Mouse (Mus musculus) forebrain, embryonic 13.5 days (tissue): ENCODE measurements around the gene Aldh3a1. TPM values are rescaled to one million over a fixed set of nuclear protein-coding genes. Genes with fewer than 3 reads are reported as not detected.
"Not testable (repeated sequence)": the region's sequence is repeated elsewhere in the genome, so short reads cannot be mapped to it uniquely, and the experiment has no call there.

Experiments
- ATAC-seq: fragments of 200-750 bp; cut with Nextera tagmentation; 2 replicates; pipeline ENCODE4 v1.8.0; 2017
- H3K27ac ChIP-seq: fragments of 300-500 bp; sonication (generic); 2 replicates; pipeline ENCODE4 v1.5.1; 2015; ENCODE audit warnings: inconsistent platforms, mild to moderate bottlenecking, moderate library complexity
- H3K27me3 ChIP-seq: fragments of 300-500 bp; sonication (generic); 2 replicates; pipeline ENCODE4 v1.6.1; 2015; ENCODE audit warnings: mild to moderate bottlenecking, inconsistent platforms
- H3K36me3 ChIP-seq: fragments of 300-500 bp; sonication (generic); 2 replicates; pipeline ENCODE4 v1.6.1; 2015; ENCODE audit warnings: mild to moderate bottlenecking, inconsistent platforms; ENCODE audit not compliant: poor library complexity, severe bottlenecking
- H3K4me1 ChIP-seq: fragments of 300-500 bp; sonication (generic); 2 replicates; pipeline ENCODE4 v1.6.1; 2015; ENCODE audit warnings: inconsistent platforms
- H3K4me2 ChIP-seq: fragments of 300-500 bp; sonication (generic); 2 replicates; pipeline ENCODE4 v1.6.1; 2015; ENCODE audit warnings: inconsistent platforms, mild to moderate bottlenecking, moderate library complexity
- H3K4me3 ChIP-seq: fragments of 300-500 bp; sonication (generic); 2 replicates; pipeline ENCODE4 v1.5.1; 2015; ENCODE audit warnings: mild to moderate bottlenecking, inconsistent platforms
- H3K9ac ChIP-seq: fragments of 300-500 bp; sonication (generic); 2 replicates; pipeline ENCODE4 v1.6.1; 2015; ENCODE audit warnings: mild to moderate bottlenecking, inconsistent platforms
- H3K9me3 ChIP-seq: fragments of 300-500 bp; sonication (generic); replicated peaks from 2 replicates; pipeline ENCODE4 v1.6.1; 2016; ENCODE audit warnings: inconsistent platforms
- WGBS: fragments of 180-500 bp; shearing (Covaris S2); methylation state at CpG from one replicate; pipeline ENCODE4 v1.1.7; 2015; 5-methylcytosine and 5-hydroxymethylcytosine counted together
- polyA plus RNA-seq: library from polyadenylated mRNA; unstranded; fragments of >200 nt; fragmentation: Nextera tagmentation; extraction: Ambion mirVana; gene quantifications from 2 replicates; pipeline ENCODE4 v1.2.1, GENCODE M21; 2015

Gene Aldh3a1
- polyA plus RNA-seq, 1 experiment from 2014 or later: not detected

- no peaks in the 10 kb centered on the region for H3K9me3 ChIP-seq
- WGBS: under 1% methylated on average over 65 of the region's 69 CpGs
- peak; percentile 97 for ATAC-seq
Observed at GRCm38 (mm10) chr11:61174821-61175658, 32.3 kb upstream of the Aldh3a1 start, which contains the start of gene Usp22. Gene Usp22 (minus strand): TSS chr11:61175055.

GRCm38 (mm10) chr11:61175778-61176177 lies 31.6 kb upstream of the Aldh3a1 start:
- Histone ChIP-seq H3K27ac (peak overlapping the region; percentile 63), H3K4me1 (peaks cover 35% of the 10 kb centered on the region), H3K4me3 (peak overlapping the region; percentile 90; the same call in 1 of the 2 replicates), H3K4me2 (peak overlapping the region; percentile 27; the same call in 1 of the 2 replicates), H3K9me3 (no peaks in the 10 kb centered on the region), H3K27me3 (no peaks in the 10 kb centered on the region), H3K36me3 (peaks cover 6% of the 10 kb centered on the region), H3K9ac (no peak overlapping the region)
- WGBS: 77% methylated on average over 5 of the region's 5 CpGs
- no peak for ATAC-seq

More at GRCm38 (mm10) chr11:61174821-61175658, 32.3 kb upstream of the Aldh3a1 start, which contains the start of gene Usp22:
- H3K4me3 ChIP-seq: peak within 1 kb of the TSS; percentile 90
- H3K27ac ChIP-seq: peak within 1 kb of the TSS; percentile 98
- peaks cover 42% of the 10 kb centered on the region for H3K4me1 ChIP-seq
- H3K36me3 ChIP-seq: peaks cover 6% of the 10 kb centered on the region
- H3K9ac ChIP-seq: peak within 1 kb of the TSS; percentile 97
- peak within 1 kb of the TSS; percentile 76 for H3K4me2 ChIP-seq
- no peaks in the 10 kb centered on the region for H3K27me3 ChIP-seq

- WGBS: 88% methylated on average over 1 of the region's 1 CpGs
- no peaks in the 10 kb centered on the region for H3K9me3 ChIP-seq
- peaks cover 6% of the 10 kb centered on the region for H3K36me3 ChIP-seq
- H3K4me3 ChIP-seq: no peak overlapping the region
- H3K4me1 ChIP-seq: peaks cover 29% of the 10 kb centered on the region
- no peak overlapping the region for H3K9ac ChIP-seq
- H3K4me2 ChIP-seq: no peak overlapping the region
- H3K27ac ChIP-seq: peak overlapping the region; percentile 63; the same call in 1 of the 2 replicates
- ATAC-seq: no peak
- no peaks in the 10 kb centered on the region for H3K27me3 ChIP-seq
Observed at GRCm38 (mm10) chr11:61176321-61176720, 31.0 kb upstream of the Aldh3a1 start.

- H3K27me3 ChIP-seq: no peaks in the 10 kb centered on the region
- H3K27ac ChIP-seq: peak overlapping the region; percentile 54; the same call in 1 of the 2 replicates
- H3K4me3 ChIP-seq: no peak overlapping the region
- ATAC-seq: peak; percentile 11; the same call in 1 of the 2 replicates
- 82% methylated on average over 3 of the region's 3 CpGs for WGBS
- no peaks in the 10 kb centered on the region for H3K9me3 ChIP-seq
- no peak overlapping the region for H3K9ac ChIP-seq
- H3K36me3 ChIP-seq: no peaks in the 10 kb centered on the region
- no peak overlapping the region for H3K4me2 ChIP-seq
- H3K4me1 ChIP-seq: peaks cover 5% of the 10 kb centered on the region; the same call in 1 of the 2 replicates
Observed at GRCm38 (mm10) chr11:61180361-61180760, 27.0 kb upstream of the Aldh3a1 start.

GRCm38 (mm10) chr11:61181624-61182023 lies 25.7 kb upstream of the Aldh3a1 start:
- Histone ChIP-seq H3K9ac (no peak overlapping the region), H3K9me3 (no peaks in the 10 kb centered on the region), H3K4me2 (no peak overlapping the region), H3K27me3 (no peaks in the 10 kb centered on the region), H3K27ac (no peak overlapping the region), H3K36me3 (no peaks in the 10 kb centered on the region), H3K4me1 (no peaks in the 10 kb centered on the region), H3K4me3 (no peak overlapping the region)
- no peak for ATAC-seq

GRCm38 (mm10) chr11:61183820-61184219 lies 23.5 kb upstream of the Aldh3a1 start:
- Histone ChIP-seq H3K36me3 (no peaks in the 10 kb centered on the region), H3K9ac (no peak overlapping the region), H3K9me3 (no peaks in the 10 kb centered on the region), H3K4me3 (no peak overlapping the region), H3K27ac (no peak overlapping the region), H3K4me2 (no peak overlapping the region), H3K27me3 (no peaks in the 10 kb centered on the region), H3K4me1 (no peaks in the 10 kb centered on the region)
- no peak for ATAC-seq
- WGBS: 74% methylated on average over 1 of the region's 1 CpGs

- Histone ChIP-seq H3K9ac (no peak overlapping the region), H3K27me3 (no peaks in the 10 kb centered on the region; the same call in 1 of the 2 replicates), H3K27ac (no peak overlapping the region), H3K9me3 (no peaks in the 10 kb centered on the region), H3K36me3 (no peaks in the 10 kb centered on the region), H3K4me3 (no peak overlapping the region), H3K4me1 (no peaks in the 10 kb centered on the region), H3K4me2 (no peak overlapping the region)
- no peak for ATAC-seq
- WGBS: 44% methylated on average over 2 of the region's 2 CpGs
Observed at GRCm38 (mm10) chr11:61190776-61191175, 16.6 kb upstream of the Aldh3a1 start.

- WGBS: 91% methylated on average over 8 of the region's 10 CpGs
- not testable (repeated sequence) for H3K36me3 ChIP-seq, H3K27ac ChIP-seq, H3K9me3 ChIP-seq, ATAC-seq, H3K9ac ChIP-seq, H3K4me1 ChIP-seq, H3K4me3 ChIP-seq, H3K27me3 ChIP-seq, H3K4me2 ChIP-seq
Observed at GRCm38 (mm10) chr11:61192123-61192522, 15.2 kb upstream of the Aldh3a1 start.

GRCm38 (mm10) chr11:61192779-61193178 lies 14.6 kb upstream of the Aldh3a1 start:
- H3K27me3 ChIP-seq: no peaks in the 10 kb centered on the region; the same call in 1 of the 2 replicates
- no peaks in the 10 kb centered on the region for H3K9me3 ChIP-seq
- H3K36me3 ChIP-seq: no peaks in the 10 kb centered on the region
- no peak overlapping the region for H3K4me3 ChIP-seq
- no peak overlapping the region for H3K9ac ChIP-seq
- ATAC-seq: no peak
- no peak overlapping the region for H3K4me2 ChIP-seq
- no peak overlapping the region for H3K27ac ChIP-seq
- H3K4me1 ChIP-seq: no peaks in the 10 kb centered on the region
- WGBS: 94% methylated on average over 2 of the region's 2 CpGs

- no peak overlapping the region for H3K4me2 ChIP-seq
- 8% methylated on average over 9 of the region's 9 CpGs for WGBS
Observed at GRCm38 (mm10) chr11:61193392-61193791, 13.9 kb upstream of the Aldh3a1 start.

GRCm38 (mm10) chr11:61196616-61197353 lies 10.6 kb upstream of the Aldh3a1 start:
- Histone ChIP-seq H3K36me3 (no peaks in the 10 kb centered on the region), H3K27ac (no peak overlapping the region), H3K9me3 (no peaks in the 10 kb centered on the region), H3K4me2 (no peak overlapping the region), H3K4me1 (no peaks in the 10 kb centered on the region), H3K4me3 (no peak overlapping the region), H3K9ac (no peak overlapping the region), H3K27me3 (no peaks in the 10 kb centered on the region; the same call in 1 of the 2 replicates)
- 86% methylated on average over 14 of the region's 14 CpGs for WGBS
- no peak for ATAC-seq

More at GRCm38 (mm10) chr11:61193392-61193791, 13.9 kb upstream of the Aldh3a1 start:
- Histone ChIP-seq H3K36me3 (no peaks in the 10 kb centered on the region), H3K27me3 (no peaks in the 10 kb centered on the region; the same call in 1 of the 2 replicates), H3K4me3 (no peak overlapping the region), H3K4me1 (no peaks in the 10 kb centered on the region), H3K9ac (no peak overlapping the region), H3K9me3 (no peaks in the 10 kb centered on the region), H3K27ac (no peak overlapping the region)
- ATAC-seq: peak; percentile 66; the same call in 1 of the 2 replicates

GRCm38 (mm10) chr11:61197935-61198334 lies 9.4 kb upstream of the Aldh3a1 start:
- H3K27ac ChIP-seq: no peak overlapping the region
- no peaks in the 10 kb centered on the region for H3K36me3 ChIP-seq
- no peak overlapping the region for H3K4me3 ChIP-seq
- H3K27me3 ChIP-seq: no peaks in the 10 kb centered on the region; the same call in 1 of the 2 replicates
- no peak for ATAC-seq
- H3K4me1 ChIP-seq: 0 out of 2 replicates have a peak, but pooled peaks cover 4% of the 10 kb centered on the region
- no peak overlapping the region for H3K4me2 ChIP-seq
- H3K9ac ChIP-seq: no peak overlapping the region
- H3K9me3 ChIP-seq: no peaks in the 10 kb centered on the region
